Mouse (Mus musculus) midbrain, embryonic 15.5 days (tissue): ENCODE measurements at regions not wholly inside any gene's neighbourhood (a gene's known extent, or its start where the extent isn't known, plus 50 kb on each side); places are given as distances from the start of the nearest gene placed in this dataset.

Experiments
- ATAC-seq: fragments of 200-750 bp; cut with Nextera tagmentation; replicated peaks from 2 replicates; pipeline ENCODE4 v1.8.0; 2017; ENCODE audit warnings: moderate TSS enrichment
- H3K27ac ChIP-seq: fragments of 300-500 bp; sonication (generic); 2 replicates; pipeline ENCODE4 v1.5.1; 2015; ENCODE audit warnings: mild to moderate bottlenecking, inconsistent platforms
- H3K27me3 ChIP-seq: fragments of 300-500 bp; sonication (generic); replicated peaks from 2 replicates; pipeline ENCODE4 v1.6.1; 2015; ENCODE audit warnings: inconsistent platforms
- H3K36me3 ChIP-seq: fragments of 300-500 bp; sonication (generic); replicated peaks from 2 replicates; pipeline ENCODE4 v1.6.1; 2015; ENCODE audit warnings: inconsistent platforms
- H3K4me1 ChIP-seq: fragments of 300-500 bp; sonication (generic); 2 replicates; pipeline ENCODE4 v1.6.1; 2015; ENCODE audit warnings: inconsistent platforms
- H3K4me2 ChIP-seq: fragments of 300-500 bp; sonication (generic); 2 replicates; pipeline ENCODE4 v1.6.1; 2015; ENCODE audit warnings: inconsistent platforms, mild to moderate bottlenecking, moderate library complexity
- H3K4me3 ChIP-seq: fragments of 300-500 bp; sonication (generic); 2 replicates; pipeline ENCODE4 v1.5.1; 2015; ENCODE audit warnings: mild to moderate bottlenecking, inconsistent platforms
- H3K9ac ChIP-seq: fragments of 300-500 bp; sonication (generic); 2 replicates; pipeline ENCODE4 v1.6.1; 2015; ENCODE audit warnings: mild to moderate bottlenecking, inconsistent platforms
- H3K9me3 ChIP-seq: fragments of 300-500 bp; sonication (generic); 2 replicates; pipeline ENCODE4 v1.6.1; 2016; ENCODE audit warnings: inconsistent platforms
- WGBS: fragments of 180-500 bp; shearing (Covaris S2); methylation state at CpG from one replicate; pipeline ENCODE4 v1.1.7; 2015; ENCODE audit warnings: mixed read lengths; 5-methylcytosine and 5-hydroxymethylcytosine counted together

DNA sequence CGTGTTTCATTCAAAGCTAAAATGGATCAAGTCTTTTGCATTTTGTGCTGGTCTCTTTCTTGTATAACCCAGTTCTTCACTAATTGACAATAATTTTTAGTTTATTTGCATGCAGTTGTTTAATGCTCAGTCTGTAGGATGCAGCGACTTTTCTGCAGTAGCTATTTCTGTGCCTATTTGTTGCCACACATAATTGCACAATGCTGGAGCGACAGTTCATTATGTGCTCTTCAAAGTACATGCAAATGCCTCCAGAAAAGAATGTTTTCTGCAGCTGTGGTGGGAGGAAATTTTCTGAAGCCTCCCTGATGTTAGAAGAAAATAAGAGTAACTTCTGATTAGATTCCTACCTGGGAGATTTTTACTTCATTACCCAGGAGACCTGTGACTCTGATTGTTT lies 491.3 kb downstream of the D3Ertd751e start:
- H3K9me3 ChIP-seq = no peaks in the 10 kb centered on the region

GRCm38 (mm10) chr3:42235515-42235914 lies 493.1 kb downstream of the D3Ertd751e start:
- Histone ChIP-seq H3K4me1 (no peaks in the 10 kb centered on the region), H3K36me3 (no peaks in the 10 kb centered on the region), H3K4me2 (no peak overlapping the region), H3K4me3 (no peak overlapping the region), H3K27me3 (no peaks in the 10 kb centered on the region), H3K27ac (no peak overlapping the region), H3K9ac (no peak overlapping the region), H3K9me3 (no peaks in the 10 kb centered on the region)
- ATAC-seq = no peak
- WGBS = 43% methylated on average over 1 of the region's 1 CpGs

More for the DNA sequence above, 491.3 kb downstream of the D3Ertd751e start:
- H3K36me3 ChIP-seq = no peaks in the 10 kb centered on the region
- no peaks in the 10 kb centered on the region for H3K27me3 ChIP-seq
- H3K4me3 ChIP-seq = no peak overlapping the region
- no peak for ATAC-seq
- H3K9ac ChIP-seq = no peak overlapping the region
- no peak overlapping the region for H3K27ac ChIP-seq
- WGBS = 75% methylated on average over 3 of the region's 3 CpGs
- no peaks in the 10 kb centered on the region for H3K4me1 ChIP-seq
- H3K4me2 ChIP-seq = no peak overlapping the region
